Mouse (Mus musculus) MEL (cell line): ENCODE data around the gene Cited2.

Experiments
- CHD2 ChIP-seq: IDR thresholded peaks from 2 replicates; pipeline ENCODE4 v1.6.1; 2011; ENCODE audit warnings: low read length, improper control_type of control experiment
- CTCF ChIP-seq, 3 experiments: IDR thresholded peaks in 2 of 3; conservative IDR thresholded peaks in 1 of 3; 2 replicates each; pipeline ENCODE4 v1.5.1; 2011 to 2012; ENCODE audit warnings: low read length in 3 of 3, low read depth in 2 of 3, mild to moderate bottlenecking in 2 of 3, improper control_type of control experiment in 1 of 3, inconsistent platforms in 1 of 3, mixed read lengths in 1 of 3, moderate library complexity in 1 of 3; ENCODE audit not compliant: control insufficient read depth in 1 of 3, insufficient read depth in 1 of 3, poor library complexity in 1 of 3, severe bottlenecking in 1 of 3
- ETS1 ChIP-seq: IDR thresholded peaks from 2 replicates; pipeline ENCODE4 v1.6.1; 2012; ENCODE audit warnings: low read depth, mild to moderate bottlenecking, inconsistent platforms, low read length, improper control_type of control experiment, moderate library complexity
- GABPA ChIP-seq: IDR thresholded peaks from 2 replicates; pipeline ENCODE4 v1.6.1; 2012; ENCODE audit warnings: low read depth, mild to moderate bottlenecking, inconsistent platforms, low read length, improper control_type of control experiment, moderate library complexity
- MAFK ChIP-seq: IDR thresholded peaks from 2 replicates; pipeline ENCODE4 v1.6.1; 2011; ENCODE audit warnings: low read depth, mild to moderate bottlenecking, low read length, improper control_type of control experiment, borderline replicate concordance
- MXI1 ChIP-seq: IDR thresholded peaks from 2 replicates; pipeline ENCODE4 v1.6.1; 2011; ENCODE audit warnings: mild to moderate bottlenecking, low read depth, low read length, improper control_type of control experiment
- NELFE ChIP-seq: IDR thresholded peaks from 2 replicates; pipeline ENCODE4 v1.6.1; 2011; ENCODE audit warnings: low read depth, low read length, improper control_type of control experiment
- POLR2A ChIP-seq, 2 experiments: IDR thresholded peaks; 2 replicates each; pipeline ENCODE4 v1.6.1; 2011 to 2012; ENCODE audit warnings: low read length in 2 of 2, mild to moderate bottlenecking in 2 of 2, control low read depth in 1 of 2, improper control_type of control experiment in 1 of 2, low read depth in 1 of 2, moderate library complexity in 1 of 2; ENCODE audit not compliant: control insufficient read depth in 1 of 2, insufficient read depth in 1 of 2, poor library complexity in 1 of 2
- RCOR1 ChIP-seq: IDR thresholded peaks from 2 replicates; pipeline ENCODE4 v1.6.1; 2012; ENCODE audit warnings: low read depth, mild to moderate bottlenecking, inconsistent platforms, low read length, improper control_type of control experiment
- TAL1 ChIP-seq: IDR thresholded peaks from 2 replicates; pipeline ENCODE4 v1.6.1; 2012; ENCODE audit warnings: mild to moderate bottlenecking, inconsistent platforms, low read length, moderate library complexity, mixed read lengths
- TCF12 ChIP-seq: IDR thresholded peaks from 2 replicates; pipeline ENCODE4 v1.6.1; 2014; ENCODE audit warnings: low read depth, mild to moderate bottlenecking, inconsistent platforms, low read length, improper control_type of control experiment, moderate library complexity
- ZMIZ1 ChIP-seq: IDR thresholded peaks from 2 replicates; pipeline ENCODE4 v1.6.1; 2012; ENCODE audit warnings: low read depth, mild to moderate bottlenecking, inconsistent platforms, low read length, improper control_type of control experiment, moderate library complexity

GRCm38 (mm10) chr10:17691709-17692108 lies 31.3 kb upstream of the Cited2 start:
- TF ChIP-seq POLR2A (IDR thresholded peaks at IDR 0.05; ENCODE audit: control insufficient read depth in 1 of 2, insufficient read depth in 1 of 2, low read depth in 1 of 2, low read length in 2 of 2, poor library complexity in 1 of 2): no peak
- TF ChIP-seq NELFE: no peak
- TF ChIP-seq TAL1: no peak
- no peak for TF ChIP-seq CTCF (IDR thresholded peaks at IDR 0.05 in 2 of 3, conservative IDR thresholded peaks at IDR 0.05 in 1 of 3; ENCODE audit: control insufficient read depth in 1 of 3, insufficient read depth in 1 of 3, low read depth in 2 of 3, low read length in 3 of 3, poor library complexity in 1 of 3, severe bottlenecking in 1 of 3)
- TF ChIP-seq RCOR1: no peak
- TF ChIP-seq MXI1: no peak
- no peak for TF ChIP-seq GABPA
- TF ChIP-seq ZMIZ1: no peak
- TF ChIP-seq ETS1: no peak
- no peak for TF ChIP-seq MAFK
- no peak for TF ChIP-seq TCF12
- TF ChIP-seq CHD2: no peak
